Mouse (Mus musculus): ENCODE results near the gene Mrps18a. TPM values are rescaled to one million over a fixed set of nuclear protein-coding genes. Genes with fewer than 3 reads are reported as not detected.

Mrps18a gene
- polyA plus RNA-seq, 1 experiment from 2014 or later: 143 TPM

- no peak overlapping the region for H3K4me3 ChIP-seq (ENCODE audit: low read depth, low read length)
- WGBS: 49% methylated on average over 17 of the region's 17 CpGs
These were observed 24.4 kb upstream of the Mrps18a start for GRCm38 (mm10) chr17:46086341-46086870.

DNA sequence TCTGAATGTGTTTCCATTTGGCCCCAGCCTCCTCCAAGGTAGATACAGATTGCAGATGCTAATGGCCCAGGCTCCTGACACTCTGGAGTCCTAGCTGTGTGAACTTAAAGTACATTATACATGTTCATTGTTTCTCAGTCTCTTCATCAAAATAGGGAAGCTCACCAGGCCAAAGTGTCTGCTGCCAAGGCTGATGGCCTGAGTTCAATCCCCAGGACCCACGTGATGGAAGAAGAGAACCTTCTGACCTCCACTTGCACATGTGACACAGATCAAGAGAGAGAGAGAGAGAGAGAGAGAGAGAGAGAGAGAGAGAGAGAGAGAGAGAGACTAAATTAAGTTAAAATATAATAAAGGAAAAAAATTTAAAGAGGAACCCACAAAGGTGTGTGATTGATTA lies 19.4 kb upstream of the Mrps18a start:
- no peak overlapping the region for H3K27ac ChIP-seq (ENCODE audit: low read depth, low read length)
- 83% methylated on average over 1 of the region's 1 CpGs for WGBS
- H3K4me2 ChIP-seq: no peak overlapping the region
- no peaks in the 10 kb centered on the region for H3K9me3 ChIP-seq (ENCODE audit: control insufficient read depth, low read length)
- DNase-seq (ENCODE audit: low spot score) (no peak), ATAC-seq (replicated peaks; ENCODE audit: low FRiP score) (no peak)
- H3K9ac ChIP-seq (ENCODE audit: low read depth, low read length): no peak overlapping the region
- H3K27me3 ChIP-seq (replicated peaks; ENCODE audit: control insufficient read depth, insufficient read depth, low read length): no peaks in the 10 kb centered on the region
- no peaks in the 10 kb centered on the region for H3K36me3 ChIP-seq (ENCODE audit: control insufficient read depth, insufficient read depth, low read length)
- peaks cover 2% of the 10 kb centered on the region; the same call in 1 of the 2 replicates for H3K4me1 ChIP-seq (replicated peaks; ENCODE audit: control insufficient read depth, insufficient read depth, low read length)
- no peak overlapping the region for H3K4me3 ChIP-seq (ENCODE audit: low read depth, low read length)

More at GRCm38 (mm10) chr17:46086341-46086870, 24.4 kb upstream of the Mrps18a start:
- H3K4me1 ChIP-seq (replicated peaks; ENCODE audit: control insufficient read depth, insufficient read depth, low read length): peaks cover 6% of the 10 kb centered on the region
- no peaks in the 10 kb centered on the region for H3K36me3 ChIP-seq (ENCODE audit: control insufficient read depth, insufficient read depth, low read length)
- no peaks in the 10 kb centered on the region for H3K9me3 ChIP-seq (ENCODE audit: control insufficient read depth, low read length)
- DNase-seq (ENCODE audit: low spot score) (no peak), ATAC-seq (replicated peaks; ENCODE audit: low FRiP score) (no peak)
- no peak overlapping the region for H3K27ac ChIP-seq (ENCODE audit: low read depth, low read length)
- no peak overlapping the region for H3K9ac ChIP-seq (ENCODE audit: low read depth, low read length)
- no peaks in the 10 kb centered on the region for H3K27me3 ChIP-seq (replicated peaks; ENCODE audit: control insufficient read depth, insufficient read depth, low read length)
- H3K4me2 ChIP-seq: no peak overlapping the region

- no peaks in the 10 kb centered on the region for H3K4me1 ChIP-seq (replicated peaks; ENCODE audit: control insufficient read depth, insufficient read depth, low read length)
- ATAC-seq (replicated peaks; ENCODE audit: low FRiP score) (no peak), DNase-seq (ENCODE audit: low spot score) (no peak)
- H3K27ac ChIP-seq (ENCODE audit: low read depth, low read length): no peak overlapping the region
- no peak overlapping the region for H3K4me3 ChIP-seq (ENCODE audit: low read depth, low read length)
- 78% methylated on average over 14 of the region's 14 CpGs for WGBS
- H3K9me3 ChIP-seq (ENCODE audit: control insufficient read depth, low read length): no peaks in the 10 kb centered on the region
- no peak overlapping the region for H3K4me2 ChIP-seq
- no peaks in the 10 kb centered on the region for H3K36me3 ChIP-seq (ENCODE audit: control insufficient read depth, insufficient read depth, low read length)
- no peaks in the 10 kb centered on the region for H3K27me3 ChIP-seq (replicated peaks; ENCODE audit: control insufficient read depth, insufficient read depth, low read length)
- H3K9ac ChIP-seq (ENCODE audit: low read depth, low read length): no peak overlapping the region
These were observed 18.9 kb upstream of the Mrps18a start for GRCm38 (mm10) chr17:46091899-46092298.

- H3K9me3 ChIP-seq (ENCODE audit: control insufficient read depth, low read length): no peaks in the 10 kb centered on the region
- H3K36me3 ChIP-seq (ENCODE audit: control insufficient read depth, insufficient read depth, low read length): no peaks in the 10 kb centered on the region
- no peak overlapping the region for H3K4me3 ChIP-seq (ENCODE audit: low read depth, low read length)
- H3K4me1 ChIP-seq (replicated peaks; ENCODE audit: control insufficient read depth, insufficient read depth, low read length): no peaks in the 10 kb centered on the region
- 56% methylated on average over 8 of the region's 8 CpGs for WGBS
- ATAC-seq (replicated peaks; ENCODE audit: low FRiP score) (no peak), DNase-seq (ENCODE audit: low spot score) (no peak)
- no peak overlapping the region for H3K4me2 ChIP-seq
- H3K27ac ChIP-seq (ENCODE audit: low read depth, low read length): no peak overlapping the region
- no peaks in the 10 kb centered on the region for H3K27me3 ChIP-seq (replicated peaks; ENCODE audit: control insufficient read depth, insufficient read depth, low read length)
- H3K9ac ChIP-seq (ENCODE audit: low read depth, low read length): no peak overlapping the region
These were observed 12.3 kb upstream of the Mrps18a start for GRCm38 (mm10) chr17:46098525-46098924.

- ATAC-seq (replicated peaks; ENCODE audit: low FRiP score) (no peak), DNase-seq (ENCODE audit: low spot score) (no peak)
- Histone ChIP-seq H3K9ac (ENCODE audit: low read depth, low read length) (no peak overlapping the region), H3K9me3 (ENCODE audit: control insufficient read depth, low read length) (no peaks in the 10 kb centered on the region), H3K36me3 (ENCODE audit: control insufficient read depth, insufficient read depth, low read length) (no peaks in the 10 kb centered on the region), H3K4me2 (no peak overlapping the region), H3K27me3 (replicated peaks; ENCODE audit: control insufficient read depth, insufficient read depth, low read length) (no peaks in the 10 kb centered on the region), H3K27ac (ENCODE audit: low read depth, low read length) (no peak overlapping the region), H3K4me1 (replicated peaks; ENCODE audit: control insufficient read depth, insufficient read depth, low read length) (no peaks in the 10 kb centered on the region; the same call in 1 of the 2 replicates), H3K4me3 (ENCODE audit: low read depth, low read length) (no peak overlapping the region)
- WGBS: 82% methylated on average over 9 of the region's 9 CpGs
These were observed 8.9 kb upstream of the Mrps18a start for GRCm38 (mm10) chr17:46101906-46102305.

DNA sequence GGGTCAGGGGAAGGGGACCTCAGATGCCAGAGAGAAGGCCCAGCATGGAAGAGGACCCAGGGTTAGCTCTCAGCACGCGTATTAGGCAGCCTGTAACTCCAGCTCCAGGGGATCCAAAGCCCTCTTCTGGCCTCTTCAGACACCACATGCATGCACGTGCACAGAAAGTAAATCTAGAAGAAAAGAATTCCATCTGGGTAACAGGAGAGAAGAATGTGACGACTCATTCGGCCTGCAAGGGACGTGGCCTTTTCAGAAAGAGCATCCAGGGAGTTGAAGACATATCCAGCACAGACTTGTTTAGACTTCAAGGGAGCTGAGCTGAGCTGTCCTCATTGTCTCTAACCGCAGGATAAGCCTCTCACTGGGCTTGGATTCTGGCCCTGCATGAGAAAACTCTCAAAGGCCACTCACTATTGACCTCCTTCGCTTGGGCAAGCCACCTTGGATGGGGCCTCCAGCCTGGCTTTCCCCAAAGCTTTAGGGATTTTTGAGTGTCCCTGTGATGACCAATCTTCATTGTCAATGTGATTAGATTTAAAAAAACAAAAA lies 8.1 kb upstream of the Mrps18a start:
- H3K27me3 ChIP-seq (replicated peaks; ENCODE audit: control insufficient read depth, insufficient read depth, low read length): no peaks in the 10 kb centered on the region; the same call in 1 of the 2 replicates
- no peaks in the 10 kb centered on the region; the same call in 1 of the 2 replicates for H3K4me1 ChIP-seq (replicated peaks; ENCODE audit: control insufficient read depth, insufficient read depth, low read length)
- ATAC-seq (replicated peaks; ENCODE audit: low FRiP score) (no peak), DNase-seq (ENCODE audit: low spot score) (no peak)
- H3K9ac ChIP-seq (ENCODE audit: low read depth, low read length): no peak overlapping the region
- no peaks in the 10 kb centered on the region for H3K36me3 ChIP-seq (ENCODE audit: control insufficient read depth, insufficient read depth, low read length)
- no peak overlapping the region for H3K4me2 ChIP-seq
- 71% methylated on average over 8 of the region's 8 CpGs for WGBS
- H3K27ac ChIP-seq (ENCODE audit: low read depth, low read length): no peak overlapping the region
- H3K9me3 ChIP-seq (ENCODE audit: control insufficient read depth, low read length): no peaks in the 10 kb centered on the region
- H3K4me3 ChIP-seq (ENCODE audit: low read depth, low read length): no peak overlapping the region

GRCm38 (mm10) chr17:46104487-46104886 lies 6.3 kb upstream of the Mrps18a start:
- Histone ChIP-seq H3K4me1 (replicated peaks; ENCODE audit: control insufficient read depth, insufficient read depth, low read length) (no peaks in the 10 kb centered on the region; the same call in 1 of the 2 replicates), H3K36me3 (ENCODE audit: control insufficient read depth, insufficient read depth, low read length) (no peaks in the 10 kb centered on the region), H3K4me3 (ENCODE audit: low read depth, low read length) (no peak overlapping the region), H3K9ac (ENCODE audit: low read depth, low read length) (peak overlapping the region; percentile 6; the same call in 1 of the 2 replicates), H3K9me3 (ENCODE audit: control insufficient read depth, low read length) (no peaks in the 10 kb centered on the region), H3K27ac (ENCODE audit: low read depth, low read length) (no peak overlapping the region), H3K27me3 (replicated peaks; ENCODE audit: control insufficient read depth, insufficient read depth, low read length) (no peaks in the 10 kb centered on the region; the same call in 1 of the 2 replicates), H3K4me2 (no peak overlapping the region)
- WGBS: 42% methylated on average over 12 of the region's 12 CpGs
- no peak for DNase-seq (ENCODE audit: low spot score)
- no peak for ATAC-seq (replicated peaks; ENCODE audit: low FRiP score)

- Histone ChIP-seq H3K27me3 (replicated peaks; ENCODE audit: control insufficient read depth, insufficient read depth, low read length) (no peaks in the 10 kb centered on the region; the same call in 1 of the 2 replicates), H3K36me3 (ENCODE audit: control insufficient read depth, insufficient read depth, low read length) (no peaks in the 10 kb centered on the region), H3K9ac (ENCODE audit: low read depth, low read length) (no peak overlapping the region), H3K4me2 (no peak overlapping the region), H3K4me3 (ENCODE audit: low read depth, low read length) (no peak overlapping the region), H3K27ac (ENCODE audit: low read depth, low read length) (no peak overlapping the region), H3K4me1 (replicated peaks; ENCODE audit: control insufficient read depth, insufficient read depth, low read length) (no peaks in the 10 kb centered on the region; the same call in none of the 2 replicates), H3K9me3 (ENCODE audit: control insufficient read depth, low read length) (no peaks in the 10 kb centered on the region)
- DNase-seq (ENCODE audit: low spot score) (no peak), ATAC-seq (replicated peaks; ENCODE audit: low FRiP score) (no peak)
- WGBS: 79% methylated on average over 4 of the region's 4 CpGs
These were observed 2.5 kb upstream of the Mrps18a start for GRCm38 (mm10) chr17:46108286-46108685.

- no peak overlapping the region for H3K4me2 ChIP-seq
- ATAC-seq (replicated peaks; ENCODE audit: low FRiP score) (no peak), DNase-seq (ENCODE audit: low spot score) (no peak)
- H3K9me3 ChIP-seq (ENCODE audit: control insufficient read depth, low read length): no peaks in the 10 kb centered on the region
- H3K27ac ChIP-seq (ENCODE audit: low read depth, low read length): no peak overlapping the region
- H3K4me3 ChIP-seq (ENCODE audit: low read depth, low read length): no peak overlapping the region
- H3K27me3 ChIP-seq (replicated peaks; ENCODE audit: control insufficient read depth, insufficient read depth, low read length): no peaks in the 10 kb centered on the region
- 43% methylated on average over 2 of the region's 2 CpGs for WGBS
- H3K4me1 ChIP-seq (replicated peaks; ENCODE audit: control insufficient read depth, insufficient read depth, low read length): no peaks in the 10 kb centered on the region; the same call in none of the 2 replicates
- H3K9ac ChIP-seq (ENCODE audit: low read depth, low read length): no peak overlapping the region
- H3K36me3 ChIP-seq (ENCODE audit: control insufficient read depth, insufficient read depth, low read length): peaks cover 20% of the 10 kb centered on the region
These were observed 4.7 kb downstream of the Mrps18a start for GRCm38 (mm10) chr17:46115489-46115888.
